Mouse (Mus musculus): ENCODE measurements around the gene Disp3.
A peak's percentile ranks its signal among the peaks of the same experiment; 100 is the strongest.

Disp3 gene

DNA sequence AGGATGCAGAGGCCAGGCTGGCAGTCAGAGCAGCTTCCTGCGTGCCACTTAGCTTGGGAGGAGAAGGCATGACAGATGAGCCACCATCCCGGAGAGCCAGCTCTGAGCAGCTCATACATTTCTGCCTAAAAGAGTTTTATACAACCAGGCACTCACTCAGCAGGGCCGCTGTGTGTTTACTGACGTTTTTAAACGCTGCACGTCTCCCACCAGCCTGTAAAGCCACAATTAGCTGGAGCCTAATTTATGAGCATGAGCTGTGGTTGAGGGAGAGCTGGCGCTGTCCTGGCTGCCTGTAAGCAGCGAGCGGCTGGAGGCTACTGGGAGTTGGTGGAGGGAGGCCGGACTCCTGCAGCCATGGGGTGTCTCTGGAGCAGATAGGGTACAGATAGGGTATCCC lies 69.5 kb downstream of the Disp3 start:
- DNase-seq (ENCODE audit: low spot score) = no peak

- no peak for DNase-seq (ENCODE audit: low spot score)
These were observed 72.4 kb downstream of the Disp3 start for GRCm38 (mm10) chr4:148215264-148215900.

DNA sequence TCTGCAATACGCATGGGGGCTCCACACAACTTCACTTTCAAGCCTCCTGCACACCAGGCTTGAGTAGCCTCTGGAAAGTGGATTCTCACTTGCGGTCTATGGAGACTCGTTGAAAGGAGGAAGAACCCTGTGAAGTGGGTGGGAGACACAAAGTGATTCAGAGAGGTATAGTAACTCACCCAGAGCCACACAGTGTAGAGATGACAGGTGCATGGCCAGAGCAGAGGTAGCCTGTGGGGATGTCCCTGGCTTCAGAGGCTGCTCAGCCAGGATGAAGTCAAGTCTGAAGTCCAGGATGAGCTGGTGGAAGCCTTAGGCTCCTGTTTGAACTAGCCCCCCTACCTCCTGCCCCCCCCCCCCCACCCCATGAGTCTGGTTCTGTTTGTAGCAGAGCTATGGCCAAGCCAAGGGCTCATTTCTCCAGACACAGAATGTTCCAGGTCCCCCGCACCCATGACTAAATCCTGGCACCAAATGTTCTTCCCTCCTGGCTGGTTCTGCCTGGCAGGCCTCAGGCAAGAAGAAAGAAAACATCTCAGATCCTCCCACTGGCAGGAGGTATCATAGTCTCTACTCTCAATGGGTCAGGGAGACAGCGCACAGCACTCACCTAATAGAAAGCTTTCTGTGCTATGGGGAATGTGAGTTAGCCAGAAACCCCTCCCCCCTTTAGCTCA lies 73.2 kb downstream of the Disp3 start:
- peak; percentile 25 for DNase-seq (ENCODE audit: low spot score)

GRCm38 (mm10) chr4:148204873-148205232 lies 82.9 kb downstream of the Disp3 start:
- DNase-seq (ENCODE audit: low spot score) = no peak

GRCm38 (mm10) chr4:148204061-148204872 lies 83.5 kb downstream of the Disp3 start:
- DNase-seq (ENCODE audit: low spot score) = no peak

GRCm38 (mm10) chr4:148203557-148203956 lies 84.2 kb downstream of the Disp3 start:
- no peak for DNase-seq (ENCODE audit: low spot score)

- DNase-seq (ENCODE audit: low spot score) = no peak
These were observed 89.0 kb downstream of the Disp3 start for GRCm38 (mm10) chr4:148198721-148199120.

- no peak for DNase-seq (ENCODE audit: low spot score)
These were observed 93.4 kb downstream of the Disp3 start for GRCm38 (mm10) chr4:148194400-148194799.

DNA sequence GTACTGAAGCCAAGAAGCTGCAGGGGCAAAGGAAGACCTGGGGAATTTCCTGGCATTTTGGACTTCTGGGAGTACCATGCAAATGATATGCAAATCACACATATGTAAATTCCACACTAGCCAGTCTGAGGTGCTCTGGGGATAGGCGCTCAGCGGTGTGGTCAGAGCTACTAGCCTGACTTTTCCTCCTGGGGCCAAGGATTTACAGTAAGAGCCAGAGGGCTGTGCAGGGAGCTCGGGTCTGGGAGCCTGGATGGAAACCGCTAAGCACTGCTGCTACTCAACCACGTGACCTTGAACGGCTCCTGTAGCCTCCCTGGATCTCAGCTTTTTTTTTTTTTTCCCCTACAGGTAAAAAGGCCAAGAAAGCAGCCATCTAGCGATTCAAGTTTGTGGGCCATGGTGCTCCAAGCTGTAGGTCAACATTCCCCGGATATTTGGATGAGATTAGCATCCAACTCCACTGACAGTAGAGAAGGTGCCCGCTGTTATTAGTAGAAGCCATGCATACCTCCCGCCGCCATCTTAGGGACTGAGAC lies 95.0 kb downstream of the Disp3 start:
- DNase-seq (ENCODE audit: low spot score) = no peak
